Mouse (Mus musculus): ENCODE data around the gene Tjp1. TPM values are rescaled to one million over a fixed set of nuclear protein-coding genes. Genes with fewer than 3 reads are reported as not detected.

Tjp1 gene
- polyA plus RNA-seq, 1 experiment from 2014 or later, result 27.8 TPM

DNA sequence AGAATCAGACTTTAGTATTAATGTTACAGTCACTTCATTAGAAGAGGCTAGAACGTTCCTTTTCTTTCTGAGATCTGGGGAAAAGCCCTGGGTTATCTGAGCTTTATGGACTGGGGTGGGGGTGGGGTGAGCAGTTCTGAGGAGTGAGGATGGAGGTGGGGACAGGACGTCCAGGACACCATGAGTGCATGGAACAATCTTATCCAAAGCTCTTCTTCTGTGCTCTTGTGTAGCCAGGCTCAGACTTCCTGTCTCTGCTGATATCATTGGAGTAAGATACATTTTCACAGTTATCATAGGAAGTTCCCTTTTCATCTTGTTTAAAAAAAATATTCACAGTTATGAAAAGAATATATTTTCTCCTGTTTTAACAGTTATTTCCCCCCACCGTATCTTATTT is 55.5 kb downstream of the Tjp1 start:
- H3K27me3 ChIP-seq (ENCODE audit: poor library complexity, severe bottlenecking), result no peaks in the 10 kb centered on the region
- H3K36me3 ChIP-seq (replicated peaks), result no peaks in the 10 kb centered on the region
- DNase-seq (ENCODE audit: extremely low spot score, low spot score), result no peak
- WGBS, result 82% methylated on average over 3 of the region's 3 CpGs
- H3K27ac ChIP-seq, result no peak overlapping the region
- no peaks in the 10 kb centered on the region for H3K9me3 ChIP-seq
- peaks cover 16% of the 10 kb centered on the region for H3K4me1 ChIP-seq
- H3K4me3 ChIP-seq, result no peak overlapping the region

DNA sequence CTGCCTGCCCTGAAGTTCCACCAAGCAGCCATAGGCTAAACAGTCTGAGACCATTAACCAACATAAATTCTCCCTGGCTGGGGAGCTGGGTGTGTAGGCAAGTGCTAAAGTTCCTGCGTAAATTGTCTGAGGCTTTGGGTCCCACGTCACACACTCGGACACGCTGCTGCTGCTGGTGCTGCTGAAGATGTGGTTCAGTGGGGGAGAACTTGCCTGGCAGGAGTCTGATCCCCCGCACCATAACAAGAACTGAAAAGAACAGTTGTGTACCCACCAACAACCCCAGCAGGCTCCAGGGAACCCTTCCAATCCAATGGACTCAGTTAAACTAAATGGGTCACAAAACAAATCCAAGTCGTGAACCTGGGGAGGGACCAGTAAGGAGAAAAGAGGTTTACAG is 56.2 kb downstream of the Tjp1 start:
- Histone ChIP-seq H3K27me3 (ENCODE audit: poor library complexity, severe bottlenecking) (no peaks in the 10 kb centered on the region), H3K4me1 (peaks cover 17% of the 10 kb centered on the region), H3K9me3 (no peaks in the 10 kb centered on the region), H3K36me3 (replicated peaks) (no peaks in the 10 kb centered on the region), H3K4me3 (no peak overlapping the region), H3K27ac (no peak overlapping the region)
- no peak for DNase-seq (ENCODE audit: extremely low spot score, low spot score)
- WGBS, result 87% methylated on average over 6 of the region's 6 CpGs

DNA sequence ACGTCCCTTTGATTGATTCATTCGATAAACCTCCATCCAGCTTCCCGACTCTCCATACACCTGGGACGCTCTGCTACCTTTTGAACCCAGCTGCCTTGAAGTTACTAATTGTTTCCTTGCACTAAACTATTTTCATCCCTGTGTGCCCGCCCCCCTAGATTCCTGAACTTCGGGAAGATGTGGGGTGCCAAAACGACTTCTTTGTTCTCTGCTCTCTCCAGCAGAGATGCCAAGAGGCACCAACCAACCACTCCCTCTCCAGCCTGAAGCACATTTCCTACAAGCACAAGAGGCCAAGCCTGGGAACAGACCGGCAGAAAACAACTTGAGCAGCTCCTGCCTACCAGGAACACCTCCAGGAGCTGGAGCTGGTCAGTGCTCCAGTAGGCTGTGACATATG is 57.4 kb downstream of the Tjp1 start:
- no peaks in the 10 kb centered on the region for H3K9me3 ChIP-seq
- H3K4me1 ChIP-seq, result peaks cover 24% of the 10 kb centered on the region
- DNase-seq (ENCODE audit: extremely low spot score, low spot score), result no peak
- peak overlapping the region; percentile 59 for H3K27ac ChIP-seq
- no peak overlapping the region for H3K4me3 ChIP-seq
- 44% methylated on average over 8 of the region's 8 CpGs for WGBS
- H3K36me3 ChIP-seq (replicated peaks), result no peaks in the 10 kb centered on the region
- H3K27me3 ChIP-seq (ENCODE audit: poor library complexity, severe bottlenecking), result no peaks in the 10 kb centered on the region

DNA sequence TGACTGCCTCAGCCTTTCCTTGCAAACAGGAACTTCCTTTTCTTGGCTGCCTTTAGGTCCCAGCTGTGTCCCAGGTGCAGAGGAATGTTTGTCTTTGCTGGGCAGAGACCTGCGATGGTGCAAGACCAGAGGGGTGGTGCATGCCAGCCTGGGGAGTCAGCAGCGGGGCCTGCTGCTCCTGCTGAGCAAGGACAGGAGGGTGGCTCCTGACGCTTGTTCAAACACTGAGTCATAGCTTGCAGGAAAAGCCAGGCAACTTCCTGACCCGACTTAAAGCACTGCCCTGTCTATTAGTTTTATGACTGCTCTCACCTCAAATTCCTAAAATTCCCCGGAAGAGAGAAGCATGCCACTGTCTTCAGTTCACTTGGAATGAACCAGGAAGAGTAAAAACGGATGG is 57.9 kb downstream of the Tjp1 start:
- peaks cover 24% of the 10 kb centered on the region for H3K4me1 ChIP-seq
- H3K9me3 ChIP-seq, result no peaks in the 10 kb centered on the region
- no peak overlapping the region for H3K4me3 ChIP-seq
- H3K27me3 ChIP-seq (ENCODE audit: poor library complexity, severe bottlenecking), result no peaks in the 10 kb centered on the region
- DNase-seq (ENCODE audit: extremely low spot score, low spot score), result no peak
- H3K27ac ChIP-seq, result 0 out of 2 replicates have a peak overlapping the region, but pooled peaks have one; percentile 11
- 30% methylated on average over 6 of the region's 6 CpGs for WGBS
- H3K36me3 ChIP-seq (replicated peaks), result no peaks in the 10 kb centered on the region

DNA sequence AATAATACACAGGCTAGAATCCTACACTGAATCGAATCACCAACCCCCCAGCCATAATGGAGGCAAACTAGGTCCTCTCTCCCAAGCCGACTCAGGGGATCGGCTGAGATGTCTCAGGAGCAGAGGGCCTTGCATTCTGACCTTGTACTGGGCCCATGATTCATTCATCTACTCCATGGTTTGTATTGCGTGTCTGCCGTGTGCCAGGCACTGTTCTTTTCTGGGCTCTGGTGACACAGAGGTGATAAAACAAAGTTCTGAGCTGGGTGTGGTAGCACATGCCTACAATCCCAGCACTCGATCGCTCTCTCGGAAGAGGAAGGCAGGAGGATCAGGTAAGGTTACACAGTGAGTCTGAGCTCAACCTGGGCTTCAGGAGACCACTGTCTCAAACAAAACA is 59.4 kb downstream of the Tjp1 start:
- Histone ChIP-seq H3K27me3 (ENCODE audit: poor library complexity, severe bottlenecking) (no peaks in the 10 kb centered on the region), H3K4me1 (peaks cover 24% of the 10 kb centered on the region), H3K27ac (no peak overlapping the region), H3K9me3 (no peaks in the 10 kb centered on the region), H3K4me3 (no peak overlapping the region), H3K36me3 (replicated peaks) (no peaks in the 10 kb centered on the region)
- no peak for DNase-seq (ENCODE audit: extremely low spot score, low spot score)
- 90% methylated on average over 8 of the region's 8 CpGs for WGBS

DNA sequence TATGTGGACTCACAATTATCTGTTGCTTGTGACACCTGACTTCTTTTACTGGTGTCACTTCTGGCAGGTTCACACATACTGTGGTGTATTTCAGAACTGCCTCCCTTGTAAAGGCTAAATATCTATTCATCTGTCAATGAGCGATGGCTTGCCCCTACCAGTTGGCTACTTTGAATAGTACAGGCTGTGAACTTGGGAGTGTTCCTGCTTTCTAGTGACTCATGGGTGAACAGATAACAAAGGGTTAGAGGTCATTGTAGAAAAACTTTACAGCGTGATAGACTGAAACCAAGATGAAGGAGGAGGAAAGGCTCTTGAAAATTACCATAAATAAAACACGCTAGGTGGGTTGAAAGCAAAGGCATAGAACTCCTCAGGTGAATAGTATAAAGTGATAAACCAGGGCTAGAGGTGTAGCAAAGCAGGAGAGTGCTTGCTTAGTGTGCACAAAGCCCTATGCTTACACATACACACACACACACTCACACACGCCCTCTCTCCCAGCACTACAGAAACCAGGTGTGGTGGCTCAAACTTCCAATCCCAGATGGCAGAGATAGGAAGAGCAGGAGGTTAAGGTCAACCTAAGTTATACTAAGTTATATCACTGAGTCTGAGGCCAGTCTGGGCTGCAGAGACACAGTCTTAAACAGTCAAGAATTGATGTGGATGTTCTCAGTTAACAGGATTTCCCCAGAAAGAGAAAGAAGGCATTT is 60.1 kb downstream of the Tjp1 start:
- no peaks in the 10 kb centered on the region for H3K9me3 ChIP-seq
- H3K27ac ChIP-seq, result no peak overlapping the region
- no peaks in the 10 kb centered on the region for H3K27me3 ChIP-seq (ENCODE audit: poor library complexity, severe bottlenecking)
- no peak overlapping the region for H3K4me3 ChIP-seq
- no peak for DNase-seq (ENCODE audit: extremely low spot score, low spot score)
- H3K36me3 ChIP-seq (replicated peaks), result no peaks in the 10 kb centered on the region
- 89% methylated on average over 4 of the region's 4 CpGs for WGBS
- peaks cover 24% of the 10 kb centered on the region for H3K4me1 ChIP-seq

DNA sequence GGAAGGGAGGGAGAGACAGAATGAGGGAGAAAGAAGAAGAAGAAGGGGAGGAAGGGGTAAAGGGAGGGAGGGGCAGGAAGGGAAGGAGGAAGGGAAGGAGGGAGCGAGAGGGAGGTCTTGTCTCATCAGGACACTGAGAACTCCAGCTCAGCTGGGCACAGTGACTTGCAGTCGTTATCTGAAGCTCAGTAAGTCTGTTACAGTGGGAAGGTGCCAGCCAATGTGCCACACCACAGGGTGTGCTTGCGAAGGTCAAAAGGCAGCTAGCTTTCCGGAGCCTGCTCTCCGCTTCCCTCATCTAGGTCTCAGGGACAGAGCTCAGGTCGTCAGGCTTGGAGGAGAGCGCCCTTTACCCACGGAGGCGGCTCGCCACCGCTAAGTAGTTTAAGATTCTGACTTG is 61.4 kb downstream of the Tjp1 start:
- H3K27ac ChIP-seq, result no peak overlapping the region
- peaks cover 24% of the 10 kb centered on the region for H3K4me1 ChIP-seq
- no peak for DNase-seq (ENCODE audit: extremely low spot score, low spot score)
- no peaks in the 10 kb centered on the region for H3K36me3 ChIP-seq (replicated peaks)
- no peaks in the 10 kb centered on the region for H3K9me3 ChIP-seq
- no peaks in the 10 kb centered on the region for H3K27me3 ChIP-seq (ENCODE audit: poor library complexity, severe bottlenecking)
- H3K4me3 ChIP-seq, result no peak overlapping the region
- WGBS, result 40% methylated on average over 11 of the region's 11 CpGs

DNA sequence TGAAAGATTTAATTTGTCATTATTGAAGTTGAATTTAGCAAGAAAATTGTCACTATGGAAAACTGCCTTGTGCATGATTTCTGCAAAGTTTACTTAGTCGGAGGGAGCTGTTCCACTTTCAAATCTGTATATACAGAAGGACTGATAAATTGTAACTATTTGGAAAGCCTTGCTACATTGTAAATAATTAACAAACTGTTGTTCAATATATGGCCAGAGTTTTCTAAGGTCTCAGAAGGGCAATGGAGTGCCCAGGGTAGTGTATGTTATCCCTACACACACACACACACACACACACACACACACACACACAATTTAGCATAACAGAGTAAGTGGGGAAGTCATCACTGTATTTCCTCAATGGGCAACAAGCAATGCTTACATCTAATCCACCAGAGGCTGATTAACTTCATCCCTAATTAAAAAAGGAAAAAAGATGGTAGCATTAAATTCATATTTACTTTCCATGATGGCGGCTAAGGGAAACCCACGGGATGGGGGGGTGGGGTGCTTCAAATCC is 63.0 kb downstream of the Tjp1 start:
- Histone ChIP-seq H3K4me3 (no peak overlapping the region), H3K27me3 (ENCODE audit: poor library complexity, severe bottlenecking) (no peaks in the 10 kb centered on the region), H3K27ac (no peak overlapping the region), H3K4me1 (peaks cover 11% of the 10 kb centered on the region), H3K36me3 (replicated peaks) (no peaks in the 10 kb centered on the region), H3K9me3 (no peaks in the 10 kb centered on the region)
- no peak for DNase-seq (ENCODE audit: extremely low spot score, low spot score)
- WGBS, result 94% methylated on average over 3 of the region's 3 CpGs

DNA sequence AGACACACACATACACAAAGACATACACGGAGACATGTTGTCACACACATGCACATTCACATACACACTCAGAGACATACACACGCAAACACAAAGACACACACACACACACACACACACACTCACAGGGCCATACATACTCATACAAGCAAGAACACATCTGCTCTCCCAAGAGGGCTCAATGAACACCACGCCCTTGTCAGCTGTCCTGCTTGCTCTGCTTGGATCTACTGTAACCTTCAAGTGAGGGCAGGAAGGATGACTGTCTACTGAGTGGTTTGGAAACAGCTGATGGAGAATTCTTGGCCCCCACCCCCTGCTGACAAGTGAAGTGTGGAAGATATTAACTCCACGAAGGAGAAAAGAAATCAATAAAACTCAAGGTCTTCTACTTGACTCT is 64.1 kb downstream of the Tjp1 start:
- H3K36me3 ChIP-seq (replicated peaks), result no peaks in the 10 kb centered on the region
- 89% methylated on average over 4 of the region's 4 CpGs for WGBS
- H3K4me3 ChIP-seq, result no peak overlapping the region
- H3K4me1 ChIP-seq, result peaks cover 10% of the 10 kb centered on the region
- H3K27ac ChIP-seq, result no peak overlapping the region
- no peaks in the 10 kb centered on the region for H3K9me3 ChIP-seq
- no peak for DNase-seq (ENCODE audit: extremely low spot score, low spot score)
- H3K27me3 ChIP-seq (ENCODE audit: poor library complexity, severe bottlenecking), result no peaks in the 10 kb centered on the region

DNA sequence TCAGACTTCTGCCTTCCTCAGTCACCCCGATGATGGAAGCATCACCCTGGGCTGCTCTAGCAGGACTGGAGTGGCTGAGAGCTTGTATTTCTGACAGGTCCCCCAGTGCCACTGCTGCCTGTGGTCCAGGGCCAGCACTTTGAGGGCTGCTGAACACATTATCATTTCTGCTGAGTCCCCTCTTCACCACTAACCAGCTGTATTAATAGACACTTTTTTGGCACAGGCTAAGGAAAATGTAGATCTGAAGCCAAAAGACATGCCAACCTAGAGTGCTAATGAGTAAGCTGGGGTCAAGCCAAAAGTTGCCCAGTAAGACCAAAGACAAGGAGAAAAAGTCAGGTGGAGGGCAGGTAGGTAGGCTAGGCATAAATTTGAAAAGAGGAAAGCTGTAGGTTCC is 66.2 kb downstream of the Tjp1 start:
- peaks cover 8% of the 10 kb centered on the region for H3K4me1 ChIP-seq
- no peaks in the 10 kb centered on the region for H3K27me3 ChIP-seq (ENCODE audit: poor library complexity, severe bottlenecking)
- no peak overlapping the region for H3K4me3 ChIP-seq
- DNase-seq (ENCODE audit: extremely low spot score, low spot score), result no peak
- no peak overlapping the region for H3K27ac ChIP-seq
- H3K9me3 ChIP-seq, result no peaks in the 10 kb centered on the region
- no peaks in the 10 kb centered on the region for H3K36me3 ChIP-seq (replicated peaks)
- 89% methylated on average over 1 of the region's 1 CpGs for WGBS

DNA sequence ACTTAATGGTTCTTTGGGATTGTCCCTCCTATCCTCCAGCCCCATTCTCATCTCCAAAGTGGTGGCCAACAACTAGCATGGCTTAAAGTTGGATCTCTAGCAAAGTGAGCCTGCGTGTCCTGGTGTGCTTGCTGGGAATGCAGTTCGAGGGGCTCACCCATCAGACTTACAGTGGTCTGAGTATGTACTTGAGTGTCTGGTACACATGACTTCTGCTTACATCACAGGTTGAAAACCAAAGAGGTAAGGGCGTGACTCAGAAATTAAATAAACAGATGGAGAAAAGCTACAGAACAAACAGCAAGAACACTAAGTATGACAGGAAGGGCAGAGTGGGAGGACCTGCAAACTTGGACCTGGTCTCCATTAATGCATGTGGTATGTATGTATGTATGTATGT is 67.4 kb downstream of the Tjp1 start:
- Histone ChIP-seq H3K36me3 (replicated peaks) (no peaks in the 10 kb centered on the region), H3K27ac (no peak overlapping the region), H3K9me3 (no peaks in the 10 kb centered on the region), H3K27me3 (ENCODE audit: poor library complexity, severe bottlenecking) (no peaks in the 10 kb centered on the region), H3K4me1 (no peaks in the 10 kb centered on the region), H3K4me3 (no peak overlapping the region)
- DNase-seq (ENCODE audit: extremely low spot score, low spot score), result no peak
- WGBS, result 91% methylated on average over 3 of the region's 3 CpGs

DNA sequence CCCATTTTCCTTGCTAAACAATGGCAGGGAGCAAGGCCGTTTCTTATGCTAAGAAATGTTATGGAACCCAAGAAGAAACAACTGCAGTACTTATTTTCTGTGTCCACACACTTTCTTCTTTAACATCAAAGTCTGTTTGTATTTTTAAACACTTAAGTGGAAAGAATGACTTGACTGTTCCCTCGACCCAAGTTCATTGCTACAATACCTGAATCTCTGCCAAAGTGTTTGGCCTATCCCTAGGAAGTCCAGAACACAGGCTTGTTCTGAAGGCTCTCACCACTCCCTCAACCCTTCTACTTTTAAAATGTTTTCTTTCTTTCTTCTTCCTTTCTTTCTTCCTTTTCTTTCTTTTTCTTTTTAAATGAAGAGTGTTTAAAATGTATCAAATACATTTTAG is 71.5 kb downstream of the Tjp1 start:
- Histone ChIP-seq H3K9me3 (no peaks in the 10 kb centered on the region), H3K4me3 (no peak overlapping the region), H3K27me3 (ENCODE audit: poor library complexity, severe bottlenecking) (no peaks in the 10 kb centered on the region), H3K27ac (no peak overlapping the region), H3K36me3 (replicated peaks) (no peaks in the 10 kb centered on the region), H3K4me1 (peaks cover 9% of the 10 kb centered on the region)
- DNase-seq (ENCODE audit: extremely low spot score, low spot score), result no peak
- 81% methylated on average over 2 of the region's 2 CpGs for WGBS

DNA sequence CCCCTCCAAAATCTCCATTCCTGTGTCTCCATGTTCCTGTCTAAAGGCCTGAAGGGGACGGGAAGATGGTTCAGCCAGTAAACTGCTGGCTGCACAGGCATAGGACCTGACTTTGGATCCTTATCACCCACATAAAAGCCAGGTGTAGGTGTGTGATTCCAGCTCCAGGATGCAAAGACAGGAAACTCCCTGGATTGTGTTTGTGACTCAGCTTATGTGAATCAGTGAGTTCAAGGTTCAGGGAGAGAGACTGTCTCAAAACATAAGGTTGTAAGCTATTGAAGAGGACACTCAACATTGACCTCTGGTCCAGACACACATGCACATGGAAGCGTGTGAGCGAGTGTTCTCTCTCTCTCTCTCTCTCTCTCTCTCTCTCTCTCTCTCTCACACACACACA is 72.4 kb downstream of the Tjp1 start:
- no peak for DNase-seq (ENCODE audit: extremely low spot score, low spot score)
- Histone ChIP-seq H3K4me3 (no peak overlapping the region), H3K36me3 (replicated peaks) (no peaks in the 10 kb centered on the region), H3K4me1 (peaks cover 14% of the 10 kb centered on the region), H3K9me3 (no peaks in the 10 kb centered on the region), H3K27me3 (ENCODE audit: poor library complexity, severe bottlenecking) (no peaks in the 10 kb centered on the region), H3K27ac (no peak overlapping the region)
- 82% methylated on average over 3 of the region's 3 CpGs for WGBS

DNA sequence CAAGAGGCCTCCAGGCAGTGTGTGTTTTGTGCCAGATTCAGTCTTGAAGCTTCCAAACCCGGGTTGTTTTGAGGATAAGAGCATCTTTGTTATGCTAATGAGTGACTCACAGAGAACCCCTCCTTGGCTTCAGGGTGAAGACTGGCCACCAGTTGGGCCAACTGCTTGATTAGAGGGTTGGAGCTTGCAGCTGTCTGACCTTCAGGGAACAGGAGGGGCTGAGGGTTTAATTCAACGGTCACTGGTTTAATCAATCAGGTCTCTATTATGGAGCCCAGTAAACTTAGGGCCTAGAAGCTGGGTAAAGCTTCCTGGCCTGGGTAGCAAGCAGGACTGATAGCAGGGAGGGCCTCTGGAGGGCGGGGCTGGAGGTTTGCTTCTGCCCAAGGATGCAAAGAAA is 73.3 kb downstream of the Tjp1 start:
- H3K36me3 ChIP-seq (replicated peaks), result no peaks in the 10 kb centered on the region
- peak; percentile 30 for DNase-seq (ENCODE audit: extremely low spot score, low spot score)
- 13% methylated on average over 3 of the region's 3 CpGs for WGBS
- H3K4me3 ChIP-seq, result no peak overlapping the region
- peak overlapping the region; percentile 77 for H3K27ac ChIP-seq
- no peaks in the 10 kb centered on the region for H3K27me3 ChIP-seq (ENCODE audit: poor library complexity, severe bottlenecking)
- no peaks in the 10 kb centered on the region for H3K9me3 ChIP-seq
- H3K4me1 ChIP-seq, result peaks cover 18% of the 10 kb centered on the region
